Mouse (Mus musculus) thymus, adult 2 months (tissue): ENCODE results near the gene Spata17. TPM values are rescaled to one million over a fixed set of nuclear protein-coding genes. Genes with fewer than 3 reads are reported as not detected.

Experiments used
- DNase-seq: peaks from one replicate; pipeline ENCODE4 v3.0.0; 2021
- H3K27ac ChIP-seq: fragments of 200-500 bp; 2 replicates; pipeline ENCODE4 v1.5.1; 2012; ENCODE audit warnings: low read length, control low read depth; ENCODE audit not compliant: control insufficient read depth, insufficient read depth
- H3K27me3 ChIP-seq: fragments of 200-500 bp; 2 replicates; pipeline ENCODE4 v1.6.1; 2012; ENCODE audit warnings: mild to moderate bottlenecking, low read length, moderate library complexity, mixed read lengths; ENCODE audit not compliant: control insufficient read depth, insufficient read depth
- H3K36me3 ChIP-seq: fragments of 200-500 bp; 2 replicates; pipeline ENCODE4 v1.6.1; 2012; ENCODE audit warnings: mild to moderate bottlenecking, low read length, moderate library complexity; ENCODE audit not compliant: control insufficient read depth, insufficient read depth
- H3K4me1 ChIP-seq: fragments of 200-500 bp; replicated peaks from 2 replicates; pipeline ENCODE4 v1.6.1; 2012; ENCODE audit warnings: low read length; ENCODE audit not compliant: control insufficient read depth, insufficient read depth
- H3K4me3 ChIP-seq: fragments of 200-500 bp; 2 replicates; pipeline ENCODE4 v1.5.1; 2012; ENCODE audit warnings: mild to moderate bottlenecking, low read length, control low read depth, moderate library complexity; ENCODE audit not compliant: control insufficient read depth, insufficient read depth
- CTCF ChIP-seq: fragments of 200-500 bp; IDR thresholded peaks from 2 replicates; pipeline ENCODE4 v1.5.1; 2012; ENCODE audit warnings: mild to moderate bottlenecking, control low read depth, low read length, moderate library complexity, borderline replicate concordance; ENCODE audit not compliant: control insufficient read depth, poor library complexity, insufficient read depth; ENCODE audit errors: extremely low read depth
- POLR2A ChIP-seq: fragments of 200-500 bp; IDR thresholded peaks from 2 replicates; pipeline ENCODE4 v1.6.1; 2012; ENCODE audit warnings: mild to moderate bottlenecking, low read length, control low read depth, moderate library complexity; ENCODE audit not compliant: control insufficient read depth, poor library complexity, insufficient read depth; ENCODE audit errors: extremely low read depth
- WGBS: fragments of 180-500 bp; shearing (Covaris S2); methylation state at CpG from one replicate; pipeline ENCODE4 v1.1.7; 2018; 5-methylcytosine and 5-hydroxymethylcytosine counted together
- polyA plus RNA-seq: library from polyadenylated mRNA; depleted of rRNA; stranded (reverse); fragments of >200 nt; gene quantifications from 2 replicates; pipeline ENCODE4 v1.2.3, GENCODE M21; 2012

Spata17 gene
- polyA plus RNA-seq, 1 experiment: 0.05 TPM

- Histone ChIP-seq H3K27ac (no peak overlapping the region), H3K36me3 (no peaks in the 10 kb centered on the region), H3K4me1 (no peaks in the 10 kb centered on the region), H3K27me3 (no peaks in the 10 kb centered on the region), H3K4me3 (no peak overlapping the region)
- TF ChIP-seq CTCF: no peak
- no peak for TF ChIP-seq POLR2A
- WGBS: 61% methylated on average over 4 of the region's 4 CpGs
- DNase-seq: no peak
Observed at GRCm38 (mm10) chr1:187016116-187016515, 199.1 kb downstream of the Spata17 start.

DNA sequence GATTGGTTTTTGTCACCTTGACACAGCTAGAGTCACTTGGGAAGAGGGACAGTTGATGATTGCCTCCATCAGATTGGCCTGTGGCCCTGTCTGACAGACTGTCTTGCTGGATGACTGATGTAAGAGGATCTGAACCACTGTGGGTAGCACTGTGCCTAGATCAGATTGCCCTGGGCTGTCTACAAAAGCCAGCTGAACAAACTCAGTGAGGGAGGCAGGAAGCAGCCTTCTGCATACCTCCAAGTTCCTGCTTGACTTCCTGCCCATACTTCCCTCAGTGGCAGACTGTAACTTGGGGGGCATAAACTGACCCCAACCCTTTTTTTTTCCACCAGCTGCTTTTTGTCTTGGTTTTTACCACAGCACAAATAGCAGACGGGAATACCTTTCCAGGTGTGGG, 199.6 kb downstream of the Spata17 start:
- H3K4me3 ChIP-seq: no peak overlapping the region
- no peaks in the 10 kb centered on the region for H3K4me1 ChIP-seq
- DNase-seq: no peak
- H3K36me3 ChIP-seq: no peaks in the 10 kb centered on the region
- TF ChIP-seq POLR2A (no peak), CTCF (no peak)
- H3K27me3 ChIP-seq: no peaks in the 10 kb centered on the region
- WGBS: 71% methylated on average over 1 of the region's 1 CpGs
- no peak overlapping the region for H3K27ac ChIP-seq

DNA sequence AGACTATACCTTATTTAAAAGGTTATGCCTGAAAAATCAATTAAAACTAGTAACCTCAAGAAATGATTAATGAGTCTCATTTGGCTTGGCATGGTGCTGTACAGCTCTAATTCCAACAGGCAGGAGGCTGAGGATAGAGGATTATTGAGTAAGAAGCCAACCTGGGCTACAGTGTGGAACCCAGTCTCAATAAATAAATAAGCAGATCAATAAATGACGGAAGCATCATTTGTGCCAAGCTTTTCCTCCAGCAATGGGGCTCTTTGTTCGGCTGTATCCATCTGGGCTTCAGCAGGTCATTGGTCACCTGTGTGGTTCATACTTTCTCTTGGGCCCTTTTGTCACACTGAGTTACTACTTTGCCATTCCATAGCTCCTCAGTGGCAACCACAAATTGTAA, 201.1 kb downstream of the Spata17 start:
- WGBS: 96% methylated on average over 2 of the region's 2 CpGs

DNA sequence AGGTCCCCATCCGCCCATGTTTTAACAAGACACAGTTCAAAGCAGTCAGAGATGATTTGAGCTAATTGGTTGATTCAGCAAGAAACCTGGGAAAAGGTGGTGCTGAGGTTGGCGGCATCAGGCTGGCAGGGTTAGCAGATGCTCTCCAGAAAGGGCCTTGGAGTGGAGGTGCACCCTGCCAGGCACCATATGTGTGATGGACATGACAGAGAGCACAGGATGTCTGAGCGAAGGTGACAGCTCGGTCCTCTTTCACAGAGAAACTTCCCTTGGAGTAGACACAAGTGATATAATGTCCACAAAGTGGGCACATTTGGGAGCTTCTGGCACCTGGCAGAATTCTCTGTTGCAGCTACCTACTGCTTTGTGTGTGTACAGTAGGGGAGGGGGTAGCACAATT, 203.7 kb downstream of the Spata17 start:
- no peak for DNase-seq
- Histone ChIP-seq H3K36me3 (no peaks in the 10 kb centered on the region), H3K27me3 (no peaks in the 10 kb centered on the region), H3K4me1 (no peaks in the 10 kb centered on the region), H3K4me3 (no peak overlapping the region), H3K27ac (no peak overlapping the region)
- 95% methylated on average over 4 of the region's 4 CpGs for WGBS
- TF ChIP-seq POLR2A (no peak), CTCF (no peak)

More for the DNA sequence above, 201.1 kb downstream of the Spata17 start:
- no peak overlapping the region for H3K4me3 ChIP-seq
- H3K27me3 ChIP-seq: no peaks in the 10 kb centered on the region
- no peak overlapping the region for H3K27ac ChIP-seq
- TF ChIP-seq POLR2A (no peak), CTCF (no peak)
- DNase-seq: no peak
- H3K36me3 ChIP-seq: no peaks in the 10 kb centered on the region
- no peaks in the 10 kb centered on the region for H3K4me1 ChIP-seq

GRCm38 (mm10) chr1:187010071-187010470, 205.2 kb downstream of the Spata17 start:
- TF ChIP-seq CTCF: no peak
- TF ChIP-seq POLR2A: no peak
- H3K27ac ChIP-seq: no peak overlapping the region
- 96% methylated on average over 11 of the region's 11 CpGs for WGBS
- H3K36me3 ChIP-seq: no peaks in the 10 kb centered on the region
- no peak for DNase-seq
- no peaks in the 10 kb centered on the region for H3K4me1 ChIP-seq
- H3K4me3 ChIP-seq: no peak overlapping the region
- no peaks in the 10 kb centered on the region for H3K27me3 ChIP-seq

GRCm38 (mm10) chr1:187008236-187008635, 207.0 kb downstream of the Spata17 start:
- Histone ChIP-seq H3K4me3 (no peak overlapping the region), H3K4me1 (no peaks in the 10 kb centered on the region), H3K27ac (no peak overlapping the region), H3K36me3 (no peaks in the 10 kb centered on the region), H3K27me3 (no peaks in the 10 kb centered on the region)
- no peak for TF ChIP-seq POLR2A
- no peak for TF ChIP-seq CTCF
- no peak for DNase-seq
- WGBS: 96% methylated on average over 7 of the region's 7 CpGs

- TF ChIP-seq POLR2A (no peak), CTCF (no peak)
- Histone ChIP-seq H3K36me3 (no peaks in the 10 kb centered on the region), H3K27ac (no peak overlapping the region), H3K27me3 (no peaks in the 10 kb centered on the region), H3K4me3 (no peak overlapping the region), H3K4me1 (no peaks in the 10 kb centered on the region)
- no peak for DNase-seq
- WGBS: 98% methylated on average over 14 of the region's 14 CpGs
Observed at GRCm38 (mm10) chr1:187006227-187006925, 208.9 kb downstream of the Spata17 start.

DNA sequence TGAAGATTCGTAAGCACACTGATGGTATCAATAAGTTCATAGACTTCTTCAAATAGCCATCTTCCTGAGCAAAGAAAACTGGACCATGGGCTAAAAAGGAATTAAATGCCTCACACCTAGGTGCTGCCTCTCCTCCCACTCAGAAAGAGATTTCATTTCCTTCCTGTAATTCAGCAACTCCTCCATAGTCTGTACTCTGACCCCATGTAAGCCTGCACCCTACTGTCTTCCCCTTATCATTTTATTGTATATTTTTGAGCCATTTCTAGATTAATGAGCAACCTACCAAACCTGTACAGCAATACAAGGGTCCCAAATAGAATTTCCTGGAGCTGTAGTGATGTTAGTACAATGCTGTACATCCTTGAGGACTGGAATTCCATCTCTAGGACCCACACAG, 211.0 kb downstream of the Spata17 start:
- TF ChIP-seq CTCF (no peak), POLR2A (no peak)
- H3K36me3 ChIP-seq: no peaks in the 10 kb centered on the region
- no peak overlapping the region for H3K27ac ChIP-seq
- DNase-seq: no peak
- H3K4me3 ChIP-seq: no peak overlapping the region
- no peaks in the 10 kb centered on the region for H3K27me3 ChIP-seq
- no peaks in the 10 kb centered on the region for H3K4me1 ChIP-seq
- 98% methylated on average over 1 of the region's 1 CpGs for WGBS
